Mouse (Mus musculus) erythroblast, adult 5-6 weeks (primary cell): ENCODE measurements around the gene Gng12. TPM values are rescaled to one million over a fixed set of nuclear protein-coding genes. Genes with fewer than 3 reads are reported as not detected.
"Not testable (repeated sequence)": the region's sequence is repeated elsewhere in the genome, so short reads cannot be mapped to it uniquely, and the experiment has no call there.

ENCODE experiments used
- ATAC-seq: replicated peaks from 2 replicates; pipeline ENCODE4 v1.8.0; 2016; ENCODE audit warnings: moderate number of reproducible peaks, mild to moderate bottlenecking, moderate TSS enrichment, inconsistent platforms; ENCODE audit not compliant: poor library complexity, low FRiP score, severe bottlenecking
- total RNA-seq, 2 experiments: library from RNA; stranded (forward) in 1 of 2; stranded (reverse) in 1 of 2; fragments of 150-400 nt in 1 of 2; fragments of 200-764, 138-1000 nt in 1 of 2; gene quantifications; 2 replicates each; pipeline versions ENCODE4 v1.2.3 to v1.2.4; 2015 to 2017; ENCODE audit warnings: low replicate concordance in 2 of 2

The Gng12 gene
- total RNA-seq (2015; ENCODE audit: low replicate concordance) (24.5 and 39.2 TPM in 2 replicates), total RNA-seq (2017; ENCODE audit: low replicate concordance) (8.5 and 14.6 TPM in 2 replicates)

DNA sequence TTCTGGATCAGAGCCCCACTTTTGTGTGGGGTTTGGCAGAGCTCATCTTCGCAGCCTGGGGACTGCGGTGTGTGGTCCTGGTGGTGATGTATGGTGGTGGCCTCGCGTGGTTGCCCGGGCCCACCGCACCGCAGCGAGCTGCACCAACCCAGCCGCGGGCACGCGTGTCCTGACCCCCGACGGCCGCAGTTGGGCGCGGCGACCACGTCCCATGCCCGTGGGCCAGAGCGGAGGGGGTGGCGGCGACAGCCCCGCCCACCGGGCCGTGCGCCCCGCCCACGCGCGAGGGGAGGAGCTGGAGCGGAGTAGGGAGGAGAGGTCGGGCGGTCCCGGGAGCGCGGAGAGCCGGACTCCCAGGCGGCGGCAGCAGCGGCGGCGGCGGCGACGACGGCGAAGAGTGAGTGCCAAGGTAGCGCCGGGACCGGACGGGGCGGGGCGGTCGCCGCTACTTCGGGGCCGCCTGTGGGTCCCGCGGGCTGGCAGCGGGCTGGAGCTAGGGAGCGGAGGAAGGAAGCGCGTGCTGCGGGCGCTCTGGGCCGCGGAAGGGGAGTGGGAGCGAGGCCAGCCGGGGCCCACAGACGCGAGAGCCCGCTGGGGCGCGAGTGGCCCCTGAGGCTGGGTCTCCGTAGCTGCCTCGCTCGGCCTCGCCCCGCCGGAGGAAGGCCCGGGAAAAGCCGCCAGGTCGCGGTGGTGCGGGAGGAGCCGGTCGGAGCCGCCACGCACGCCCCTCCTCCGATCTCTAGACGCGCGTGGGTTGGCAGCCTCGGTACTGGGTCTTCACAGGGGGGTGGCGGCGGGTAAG lies at the start of gene Gng12:
Gng12 (plus strand) TSS at position 279 of the 802 bp plus-strand sequence.
- ATAC-seq, result peak; percentile 92

GRCm38 (mm10) chr6:66848936-66849335 lies 47.3 kb upstream of the Gng12 start:
- ATAC-seq, result no peak

GRCm38 (mm10) chr6:66856236-66856635 lies 40.0 kb upstream of the Gng12 start:
- no peak for ATAC-seq

- no peak for ATAC-seq
Measured at GRCm38 (mm10) chr6:66858356-66858755, 37.8 kb upstream of the Gng12 start.

- no peak for ATAC-seq
Measured at GRCm38 (mm10) chr6:66859391-66859790, 36.8 kb upstream of the Gng12 start.

DNA sequence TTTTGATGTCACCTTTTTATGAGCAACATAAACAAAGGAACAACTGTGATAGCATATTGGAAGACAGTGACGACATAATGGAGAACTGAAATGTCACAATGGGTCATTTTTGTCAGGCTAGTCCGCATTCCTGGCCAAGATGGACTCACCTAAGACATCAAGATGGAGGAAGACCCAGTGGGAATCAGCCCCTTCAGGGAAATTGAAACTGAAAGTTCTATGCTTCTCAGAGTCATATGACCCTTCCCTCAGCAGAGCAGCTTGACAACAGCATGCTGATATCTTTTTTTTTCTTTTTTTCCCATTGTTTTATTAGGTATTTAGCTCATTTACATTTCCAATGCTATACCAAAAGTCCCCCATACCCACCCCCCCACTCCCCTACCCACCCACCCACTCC lies 31.7 kb upstream of the Gng12 start:
- ATAC-seq, result no peak

GRCm38 (mm10) chr6:66866295-66866694 lies 29.9 kb upstream of the Gng12 start:
- ATAC-seq, result no peak

DNA sequence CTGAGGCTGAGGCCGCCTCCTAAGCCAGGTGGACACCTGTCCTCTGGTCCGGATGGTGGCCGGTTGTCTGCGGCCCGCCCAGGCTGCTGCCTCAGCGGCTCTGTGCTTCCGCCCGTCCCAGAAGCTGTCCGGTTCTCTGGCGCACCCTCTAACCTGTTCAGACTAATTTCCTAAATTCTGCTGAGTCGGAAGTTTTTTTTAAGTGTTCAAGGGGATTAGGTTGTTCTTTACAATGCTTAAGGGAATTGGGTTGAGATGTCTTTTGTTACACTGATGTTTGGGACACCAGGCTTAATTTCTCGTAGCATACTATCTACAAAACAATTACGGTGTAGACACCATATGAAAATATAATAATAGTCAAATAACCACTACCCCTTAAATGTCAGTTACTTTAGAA lies 19.1 kb upstream of the Gng12 start:
- ATAC-seq, result not testable (repeated sequence)

DNA sequence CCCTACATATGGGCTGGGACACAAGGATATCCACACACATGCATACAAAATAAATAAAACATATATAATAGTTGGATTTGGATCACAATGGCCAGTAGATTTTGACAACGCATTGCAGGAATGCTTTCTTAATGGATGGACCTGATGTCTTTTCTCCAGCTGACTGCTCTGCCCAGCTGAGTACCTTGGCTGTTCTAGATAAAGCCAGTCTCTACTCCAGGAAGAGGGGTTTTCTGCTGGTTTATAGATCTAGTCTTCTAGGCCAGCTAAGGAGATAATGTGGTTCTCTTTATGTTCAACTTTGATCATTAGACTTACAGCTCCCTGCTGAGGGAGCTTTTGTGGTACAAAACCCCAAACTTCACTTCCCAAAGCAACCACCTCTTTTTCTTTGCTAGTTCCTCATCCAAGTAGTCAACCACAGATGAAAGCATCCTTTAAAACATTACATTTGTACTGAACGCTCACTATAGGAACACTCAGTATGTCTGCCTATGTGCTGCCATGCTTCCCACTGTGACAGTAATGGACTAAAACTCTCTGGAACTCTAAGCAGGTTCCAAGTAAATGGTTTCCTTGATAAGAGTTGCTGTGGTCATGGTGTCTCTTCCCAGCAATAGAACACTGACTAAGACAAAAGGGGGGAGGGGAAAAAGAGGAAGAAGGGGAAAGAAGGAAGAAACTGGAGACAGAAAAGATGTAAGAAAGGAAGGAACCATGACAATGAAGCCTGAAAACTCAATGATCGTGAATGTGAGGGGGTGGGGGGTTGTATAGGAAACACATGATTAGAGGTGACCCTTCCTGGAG lies 5.6 kb upstream of the Gng12 start:
- ATAC-seq, result no peak

DNA sequence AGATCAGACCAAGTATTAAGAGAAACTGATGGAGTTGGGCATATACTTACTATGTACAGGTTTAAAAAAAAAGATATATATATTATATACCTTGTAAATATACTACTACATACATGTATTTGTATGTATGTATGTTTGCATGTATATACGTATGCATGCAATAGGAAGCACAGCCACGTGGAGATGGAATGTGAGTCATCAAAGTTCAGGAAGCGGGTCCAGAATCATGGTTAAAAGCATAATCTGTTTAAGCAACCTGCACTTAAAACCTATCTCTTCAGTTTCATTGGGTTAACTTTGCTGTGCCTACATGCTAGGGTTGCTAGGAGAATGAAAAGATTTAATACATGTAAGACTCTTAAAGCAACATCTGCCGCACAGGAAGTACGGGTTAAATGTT lies 2.2 kb upstream of the Gng12 start:
- ATAC-seq, result no peak

DNA sequence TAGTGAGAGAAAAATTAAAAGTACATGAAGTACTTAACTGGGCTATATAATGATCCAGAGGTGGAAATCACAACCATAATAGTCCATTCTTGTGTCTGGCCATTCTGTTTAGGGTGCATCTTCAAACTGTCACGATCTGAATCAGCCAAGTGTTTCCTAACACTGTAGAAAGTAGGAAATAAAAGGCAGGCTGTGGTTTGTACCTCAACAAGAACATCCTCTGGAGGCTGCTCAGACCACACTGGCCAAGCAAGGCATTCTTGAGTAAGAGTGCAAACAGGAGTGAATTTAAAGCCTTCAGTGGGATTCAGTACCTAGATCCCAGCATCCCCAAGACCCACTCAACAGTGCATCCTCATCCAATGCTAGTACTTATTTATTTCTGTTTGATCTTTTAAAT lies 1.2 kb upstream of the Gng12 start:
- ATAC-seq, result no peak

DNA sequence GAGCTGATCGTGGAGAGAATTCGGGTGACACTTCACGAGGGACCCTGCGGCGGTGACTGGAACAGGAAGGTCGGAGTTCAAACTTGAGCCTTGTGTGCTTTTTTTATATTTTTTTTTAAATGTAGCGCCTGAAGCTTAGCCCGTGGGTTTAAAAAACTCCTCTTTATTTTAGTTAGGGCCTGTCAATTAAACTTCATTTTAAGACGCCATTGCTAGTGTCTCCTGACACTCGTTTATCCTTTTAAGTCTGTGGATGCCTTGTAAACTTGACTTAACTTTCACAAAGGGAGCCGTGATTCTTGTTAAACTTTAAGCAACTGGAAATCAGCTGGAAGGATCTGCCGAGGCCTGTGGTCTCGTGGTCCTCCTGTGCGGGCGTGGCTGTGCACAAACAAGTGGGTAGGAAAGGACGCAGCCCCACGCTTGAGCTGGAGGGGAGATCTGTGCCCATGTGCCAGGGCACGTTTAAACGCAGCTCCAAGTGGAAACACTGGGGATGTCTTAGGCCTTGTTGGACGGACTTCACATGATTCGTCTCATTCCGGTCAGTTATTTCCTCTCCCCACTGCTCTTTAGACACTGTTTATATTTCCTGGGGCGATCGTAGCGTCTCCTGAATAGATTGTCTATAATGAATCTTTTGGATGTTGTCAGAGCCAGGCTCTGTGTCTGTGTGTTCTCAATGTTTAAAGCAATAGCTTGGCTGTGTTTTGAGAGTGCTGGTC lies 886 bp downstream of the Gng12 start:
- ATAC-seq, result peak; percentile 57

DNA sequence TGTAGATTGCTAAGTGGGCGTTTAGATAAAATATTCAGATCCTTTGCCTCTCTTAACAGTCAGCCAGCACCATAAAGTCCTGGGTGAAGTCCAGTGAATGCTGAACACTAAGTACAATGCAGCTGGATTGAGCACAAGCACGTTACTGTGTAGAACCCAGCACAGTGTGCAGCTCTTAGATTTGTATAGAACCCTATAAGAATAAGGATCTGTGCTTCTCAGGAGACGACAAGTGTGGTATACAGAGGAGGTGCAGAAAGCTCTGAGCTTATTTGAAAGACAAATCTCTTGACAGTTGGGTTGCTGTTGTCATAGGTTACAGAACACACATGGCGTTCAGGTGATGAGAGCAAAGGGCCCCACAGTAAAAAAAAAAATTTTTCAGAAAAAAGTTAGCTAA lies 1.8 kb downstream of the Gng12 start:
- no peak for ATAC-seq

GRCm38 (mm10) chr6:66901926-66902325 lies 5.7 kb downstream of the Gng12 start:
- no peak for ATAC-seq

GRCm38 (mm10) chr6:66903206-66903605 lies 7.0 kb downstream of the Gng12 start:
- ATAC-seq, result no peak

- ATAC-seq, result no peak
Measured at GRCm38 (mm10) chr6:66903720-66904119, 7.5 kb downstream of the Gng12 start.

DNA sequence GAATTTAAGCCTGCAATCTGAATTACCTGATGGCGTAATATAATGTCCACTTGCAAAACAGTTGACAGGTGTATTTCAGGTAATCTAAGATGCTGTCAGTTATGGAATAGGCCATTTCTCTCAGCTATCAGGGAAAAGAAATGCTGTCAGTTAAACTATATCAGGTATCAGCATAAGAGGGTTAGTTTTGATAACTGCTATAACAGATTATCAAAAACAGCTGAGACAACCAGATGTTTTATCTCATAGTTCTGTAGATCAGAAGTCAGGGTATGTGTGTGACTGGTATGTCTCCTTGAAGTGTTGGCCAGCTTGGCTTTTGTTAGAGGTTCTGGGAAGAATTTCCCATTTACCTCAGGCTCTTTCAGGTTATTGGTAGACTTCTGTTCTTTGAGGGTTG lies 10.0 kb downstream of the Gng12 start:
- no peak for ATAC-seq

DNA sequence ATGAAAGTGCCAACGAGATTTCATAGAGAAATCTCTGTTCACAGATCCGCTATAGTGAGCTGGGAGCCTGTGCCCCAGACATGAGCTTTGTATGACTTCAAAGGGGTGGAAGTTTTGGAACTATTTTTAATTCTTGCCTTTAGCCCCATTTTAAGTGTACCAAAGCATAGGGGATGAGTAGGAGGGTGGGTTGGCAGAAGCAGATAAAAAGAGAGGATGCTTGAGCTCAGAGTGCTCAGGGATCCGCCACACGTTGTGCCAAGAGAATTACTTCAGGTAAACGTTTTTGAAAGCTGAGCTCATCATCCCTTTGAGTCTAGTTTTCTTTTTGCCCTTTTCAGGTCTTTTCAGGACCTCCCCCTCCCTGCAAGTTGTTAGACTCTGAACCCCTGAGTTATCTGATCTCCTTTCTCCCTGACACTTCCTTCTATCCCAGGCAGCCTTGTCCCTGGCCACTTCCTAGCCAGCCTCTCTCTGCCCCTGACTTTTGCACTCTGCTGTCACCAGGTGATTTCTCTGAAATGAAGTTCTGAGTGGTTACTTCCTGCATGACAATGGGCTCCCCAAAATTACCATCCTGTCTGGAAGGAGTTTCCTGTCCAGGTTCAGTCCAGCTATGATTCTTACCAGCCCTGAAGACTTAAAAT lies 12.3 kb downstream of the Gng12 start:
- ATAC-seq, result no peak

DNA sequence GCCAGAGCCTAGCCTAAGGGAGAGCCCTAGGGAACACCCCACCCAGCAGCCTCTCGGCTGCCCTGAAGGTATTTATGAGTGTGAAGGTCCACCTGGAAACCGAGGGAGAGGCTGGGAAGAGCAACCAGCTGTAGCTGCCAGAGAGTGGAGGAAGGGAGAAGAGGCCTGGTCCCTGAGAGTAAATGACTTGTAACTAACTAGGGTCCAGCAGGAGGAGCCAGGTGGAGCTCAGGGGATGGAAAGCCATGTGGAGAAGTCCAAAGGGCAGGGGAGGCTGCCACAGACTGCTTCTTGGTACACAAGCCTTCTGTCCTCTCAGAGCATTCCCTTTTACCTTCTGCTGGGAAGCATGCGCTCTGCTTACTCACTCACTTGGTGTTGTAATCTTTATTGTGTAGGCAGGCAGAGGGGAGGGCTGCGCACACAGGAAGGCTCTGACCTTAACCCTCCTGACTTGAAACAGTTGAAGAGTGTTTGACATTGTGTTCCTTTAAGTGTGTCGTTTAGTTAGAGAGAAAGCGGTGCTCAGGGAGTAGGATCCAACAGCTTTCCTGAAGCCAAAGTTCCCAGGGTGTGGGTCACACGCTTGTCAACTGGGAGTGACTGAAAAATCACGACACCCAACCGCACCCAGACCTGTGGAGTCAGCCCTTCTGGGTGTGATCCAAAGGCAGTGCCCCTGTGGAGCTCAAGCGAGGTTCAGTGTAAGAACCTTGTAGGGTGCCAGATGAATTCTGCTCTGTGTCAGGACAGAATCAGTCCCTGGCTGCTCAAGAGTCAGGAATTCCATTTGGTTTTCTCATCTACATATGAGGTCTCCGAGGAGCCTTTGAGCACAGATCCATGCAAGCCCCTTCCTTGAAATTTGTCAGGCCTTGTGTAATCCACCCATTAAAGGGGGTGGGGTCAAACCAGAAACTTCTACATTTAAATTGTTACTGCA lies 14.6 kb downstream of the Gng12 start:
- ATAC-seq, result no peak
